ENCODE assay signal across 12 mouse cellular contexts in genomic region chr10:111936021-111936420, GRCm38 (mm10). TPM values are rescaled to one million over a fixed set of nuclear protein-coding genes. Genes with fewer than 3 reads are reported as not detected.
DNase-seq lines count a peak whose midpoint lies in the region; ATAC-seq and TF ChIP-seq lines count a peak whose summit lies in the region.
"Had no signal": no experiment of that assay in that cellular context is flagged by ENCODE, and none has a peak within 500 bp of the region (broad histone marks: within the 10 kb centered on the region; RNA-seq: fewer than 3 reads in every experiment).

No protein-coding gene starts in this region.

- no peaks in the 10 kb centered on the region for H3K36me3 ChIP-seq in hindbrain, embryonic 14.5 days (replicated peaks; ENCODE audit: control insufficient read depth, insufficient read depth)
- no peaks in the 10 kb centered on the region for H3K36me3 ChIP-seq in hindbrain, embryonic 12.5 days
- no peaks in the 10 kb centered on the region for H3K36me3 ChIP-seq in lung, postnatal 0 days (ENCODE audit: insufficient read depth, low read length)
- H3K36me3 ChIP-seq in heart, embryonic 11.5 days (ENCODE audit: control insufficient read depth, insufficient read depth, low read length), result no peaks in the 10 kb centered on the region
- H3K36me3 ChIP-seq in stomach, embryonic 16.5 days (ENCODE audit: control insufficient read depth, insufficient read depth, low read length), result no peaks in the 10 kb centered on the region
- no peaks in the 10 kb centered on the region for H3K36me3 ChIP-seq in midbrain, embryonic 13.5 days
- H3K36me3 ChIP-seq: embryonic facial prominence, embryonic 12.5 days; midbrain, embryonic 10.5 days had no signal

- no peak overlapping the region for H3K4me3 ChIP-seq in hindbrain, embryonic 14.5 days (replicated peaks; ENCODE audit: low read length)
- H3K4me3 ChIP-seq in hindbrain, embryonic 12.5 days, result no peak overlapping the region
- H3K4me3 ChIP-seq in lung, postnatal 0 days (ENCODE audit: low read depth, low read length), result no peak overlapping the region
- H3K4me3 ChIP-seq in heart, embryonic 11.5 days (ENCODE audit: low read depth, low read length), result no peak overlapping the region
- H3K4me3 ChIP-seq in stomach, embryonic 16.5 days (replicated peaks; ENCODE audit: low read length), result no peak overlapping the region
- no peak overlapping the region for H3K4me3 ChIP-seq in midbrain, embryonic 13.5 days (replicated peaks)
- H3K4me3 ChIP-seq: embryonic facial prominence, embryonic 12.5 days; midbrain, embryonic 10.5 days had no signal

- peak overlapping the region; percentile 43; the same call in 1 of the 2 replicates for H3K27ac ChIP-seq in hindbrain, embryonic 14.5 days
- no peak overlapping the region for H3K27ac ChIP-seq in hindbrain, embryonic 12.5 days
- peak overlapping the region; percentile 78 for H3K27ac ChIP-seq in lung, postnatal 0 days (ENCODE audit: low read length)
- peak overlapping the region; percentile 73 for H3K27ac ChIP-seq in heart, embryonic 11.5 days (ENCODE audit: low read depth, low read length)
- peak overlapping the region; percentile 40; the same call in 1 of the 2 replicates for H3K27ac ChIP-seq in stomach, embryonic 16.5 days (ENCODE audit: low read length)
- H3K27ac ChIP-seq in midbrain, embryonic 13.5 days, result no peak overlapping the region
- H3K27ac ChIP-seq: embryonic facial prominence, embryonic 12.5 days had no signal

- H3K4me2 ChIP-seq in hindbrain, embryonic 14.5 days (replicated peaks), result no peak overlapping the region
- no peak overlapping the region for H3K4me2 ChIP-seq in hindbrain, embryonic 12.5 days (replicated peaks)
- no peak overlapping the region for H3K4me2 ChIP-seq in lung, postnatal 0 days (replicated peaks; ENCODE audit: low read depth, low read length)
- H3K4me2 ChIP-seq in heart, embryonic 11.5 days, result peak overlapping the region; percentile 35; the same call in 1 of the 2 replicates
- H3K4me2 ChIP-seq in stomach, embryonic 16.5 days (ENCODE audit: low read depth, low read length), result no peak overlapping the region
- no peak overlapping the region for H3K4me2 ChIP-seq in midbrain, embryonic 13.5 days (replicated peaks)
- H3K4me2 ChIP-seq: embryonic facial prominence, embryonic 12.5 days had no signal

- no peaks in the 10 kb centered on the region for H3K27me3 ChIP-seq in hindbrain, embryonic 14.5 days (ENCODE audit: control insufficient read depth, insufficient read depth, low read length)
- no peaks in the 10 kb centered on the region for H3K27me3 ChIP-seq in hindbrain, embryonic 12.5 days
- no peaks in the 10 kb centered on the region for H3K27me3 ChIP-seq in lung, postnatal 0 days (replicated peaks; ENCODE audit: insufficient read depth, low read length)
- H3K27me3 ChIP-seq in heart, embryonic 11.5 days (ENCODE audit: control insufficient read depth, insufficient read depth, low read length), result no peaks in the 10 kb centered on the region
- H3K27me3 ChIP-seq in stomach, embryonic 16.5 days (ENCODE audit: control insufficient read depth, insufficient read depth, low read length), result no peaks in the 10 kb centered on the region
- no peaks in the 10 kb centered on the region for H3K27me3 ChIP-seq in midbrain, embryonic 13.5 days
- H3K27me3 ChIP-seq: embryonic facial prominence, embryonic 12.5 days had no signal

- 0 out of 2 replicates have a peak, but pooled peaks cover 3% of the 10 kb centered on the region for H3K4me1 ChIP-seq in hindbrain, embryonic 14.5 days (replicated peaks; ENCODE audit: control insufficient read depth, insufficient read depth, low read length)
- peaks cover 11% of the 10 kb centered on the region for H3K4me1 ChIP-seq in hindbrain, embryonic 12.5 days
- peaks cover 13% of the 10 kb centered on the region; the same call in 1 of the 2 replicates for H3K4me1 ChIP-seq in lung, postnatal 0 days (ENCODE audit: insufficient read depth, low read depth, low read length)
- peaks cover 19% of the 10 kb centered on the region for H3K4me1 ChIP-seq in heart, embryonic 11.5 days (ENCODE audit: control insufficient read depth, insufficient read depth, low read length)
- peaks cover 5% of the 10 kb centered on the region for H3K4me1 ChIP-seq in stomach, embryonic 16.5 days (ENCODE audit: control insufficient read depth, insufficient read depth, low read length)
- H3K4me1 ChIP-seq in midbrain, embryonic 13.5 days (replicated peaks), result peaks cover 20% of the 10 kb centered on the region

- whole genome bisulfite sequencing in hindbrain, embryonic 14.5 days, result 75% methylated on average over 4 of the region's 4 CpGs
- 87% methylated on average over 4 of the region's 4 CpGs for WGBS in hindbrain, embryonic 12.5 days
- WGBS in lung, postnatal 0 days, result 64% methylated on average over 4 of the region's 4 CpGs
- 83% methylated on average over 4 of the region's 4 CpGs for WGBS in heart, embryonic 11.5 days (ENCODE audit: insufficient replicate concordance)
- 78% methylated on average over 4 of the region's 4 CpGs for WGBS in stomach, embryonic 16.5 days
- 85% methylated on average over 4 of the region's 4 CpGs for WGBS in midbrain, embryonic 13.5 days

- TF ChIP-seq EP300 in lung, postnatal 0 days (IDR thresholded peaks at IDR 0.05), result no peak

- no peak overlapping the region for H3K9ac ChIP-seq in hindbrain, embryonic 14.5 days
- no peak overlapping the region for H3K9ac ChIP-seq in hindbrain, embryonic 12.5 days
- H3K9ac ChIP-seq in lung, postnatal 0 days (replicated peaks; ENCODE audit: low read depth), result no peak overlapping the region
- no peak overlapping the region for H3K9ac ChIP-seq in heart, embryonic 11.5 days (ENCODE audit: low read depth, low read length)
- no peak overlapping the region for H3K9ac ChIP-seq in stomach, embryonic 16.5 days (ENCODE audit: low read length)
- H3K9ac ChIP-seq in midbrain, embryonic 13.5 days (replicated peaks), result no peak overlapping the region
- H3K9ac ChIP-seq: embryonic facial prominence, embryonic 12.5 days had no signal

- H3K9me3 ChIP-seq in hindbrain, embryonic 14.5 days (ENCODE audit: control insufficient read depth, low read length), result no peaks in the 10 kb centered on the region
- no peaks in the 10 kb centered on the region for H3K9me3 ChIP-seq in hindbrain, embryonic 12.5 days (replicated peaks)
- no peaks in the 10 kb centered on the region for H3K9me3 ChIP-seq in lung, postnatal 0 days (ENCODE audit: low read length)
- no peaks in the 10 kb centered on the region for H3K9me3 ChIP-seq in heart, embryonic 11.5 days (replicated peaks; ENCODE audit: control insufficient read depth, low read length)
- H3K9me3 ChIP-seq in stomach, embryonic 16.5 days (replicated peaks; ENCODE audit: control insufficient read depth, low read length), result no peaks in the 10 kb centered on the region
- no peaks in the 10 kb centered on the region for H3K9me3 ChIP-seq in midbrain, embryonic 13.5 days
- H3K9me3 ChIP-seq: embryonic facial prominence, embryonic 12.5 days; midbrain, embryonic 10.5 days had no signal

- no peak for DNase-seq in hindbrain, embryonic 14.5 days (ENCODE audit: low spot score)
- DNase-seq in lung, postnatal 0 days (ENCODE audit: low spot score), result no peak
- DNase-seq in lung, adult 18-20 months, result no peak
- no peak for DNase-seq in ovary, postnatal 10 days (ENCODE audit: low spot score)
- DNase-seq: spleen, adult 18-20 months; thymus, adult 18-20 months had no signal

- no peak; the same call in 1 of the 2 replicates for ATAC-seq in hindbrain, embryonic 14.5 days (ENCODE audit: low FRiP score)
- ATAC-seq in hindbrain, embryonic 12.5 days (ENCODE audit: low FRiP score), result no peak
- ATAC-seq in lung, postnatal 0 days, result no peak; the same call in 1 of the 2 replicates
- ATAC-seq in heart, embryonic 11.5 days (replicated peaks; ENCODE audit: insufficient number of reproducible peaks, low FRiP score, low TSS enrichment), result no peak
- ATAC-seq in stomach, embryonic 16.5 days (ENCODE audit: insufficient read depth, low FRiP score), result no peak
- no peak for ATAC-seq in midbrain, embryonic 13.5 days

- TF ChIP-seq CTCF in lung, postnatal 0 days (IDR thresholded peaks at IDR 0.05), result no peak

RNA-seq across cellular contexts. Expression of gene Krr1, which starts 36.4 kb away (rescaled TPM):
- polyA plus RNA-seq in hindbrain, embryonic 14.5 days (2014; fragmentation: Nextera tagmentation; extraction: Ambion mirVana), result 39.3 and 47.6 TPM in 2 replicates
- polyA plus RNA-seq in hindbrain, embryonic 12.5 days (2016; fragmentation: Nextera tagmentation; extraction: Ambion mirVana), result 49.6 and 54.1 TPM in 2 replicates
- 18.6 and 20.6 TPM in 2 replicates for polyA plus RNA-seq in lung, postnatal 0 days (2015; fragmentation: Nextera tagmentation; extraction: Ambion mirVana)
- 35.4 and 35.6 TPM in 2 replicates for polyA plus RNA-seq in heart, embryonic 11.5 days (2014; fragmentation: Nextera tagmentation; extraction: Ambion mirVana)
- 38.0 and 40.2 TPM in 2 replicates for polyA plus RNA-seq in stomach, embryonic 16.5 days (2015; fragmentation: Nextera tagmentation; extraction: Ambion mirVana)
- 47.3 and 48.9 TPM in 2 replicates for polyA plus RNA-seq in midbrain, embryonic 13.5 days (2015; fragmentation: Nextera tagmentation; extraction: Ambion mirVana)

Comparison
In these comparisons a context has a peak if more than half of its experiments do, and no peak if none do; other contexts are left out.
1. H3K27ac ChIP-seq: peak in hindbrain, embryonic 14.5 days (single experiment), lung, postnatal 0 days (single experiment), heart, embryonic 11.5 days (single experiment) and stomach, embryonic 16.5 days (single experiment); none in hindbrain, embryonic 12.5 days (single experiment) and midbrain, embryonic 13.5 days (single experiment).